Mouse (Mus musculus): ENCODE measurements at regions not wholly inside any gene's neighbourhood (a gene's known extent, or its start where the extent isn't known, plus 50 kb on each side); places are given as distances from the start of the nearest gene placed in this dataset.
"Not testable (repeated sequence)": the region's sequence is repeated elsewhere in the genome, so short reads cannot be mapped to it uniquely, and the experiment has no call there.

DNA sequence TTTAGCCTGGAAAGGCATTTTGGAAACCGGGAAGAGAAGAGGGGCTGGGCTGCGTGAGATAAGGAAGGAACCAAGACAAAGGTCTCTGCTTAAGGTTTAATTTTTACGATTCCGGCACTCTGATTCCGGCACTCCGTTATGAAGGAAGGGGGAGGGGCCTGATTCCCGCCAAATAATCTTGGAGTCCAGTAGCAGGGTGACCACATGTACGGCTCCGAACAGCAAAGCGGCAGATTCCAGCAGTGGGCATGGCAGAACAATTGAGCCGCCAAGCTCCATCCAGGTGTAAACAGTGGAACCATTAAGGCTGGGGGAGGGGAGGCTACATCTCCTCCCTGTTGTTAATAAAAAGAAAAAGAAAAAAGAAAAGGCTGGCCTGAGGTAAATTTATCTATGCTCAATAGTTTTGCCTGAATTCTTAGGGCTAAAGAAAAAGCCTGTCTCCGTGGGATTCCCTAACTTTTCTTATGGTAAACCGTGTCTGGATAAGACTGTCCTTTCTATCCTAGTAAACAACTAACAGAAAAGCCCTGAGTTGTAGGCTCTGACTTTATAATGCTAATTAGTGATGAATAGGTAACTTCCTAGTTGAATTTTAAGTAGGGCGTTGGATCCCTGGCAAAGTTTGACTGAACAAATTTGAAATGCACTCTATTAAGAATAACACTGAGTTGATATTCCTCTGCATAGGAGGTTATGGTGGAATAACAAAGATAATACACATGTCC is 57.1 kb upstream of the Tcerg1l start:
- TF ChIP-seq CTCF, EP300 (IDR thresholded peaks at IDR 0.05; ENCODE audit: low read depth): not testable (repeated sequence)

Measured in heart, postnatal 0 days (tissue).